Mouse (Mus musculus) B cell, adult (primary cell): ENCODE measurements around the gene Krt2. TPM values are rescaled to one million over a fixed set of nuclear protein-coding genes. Genes with fewer than 3 reads are reported as not detected.

Experiments used
- total RNA-seq: library from RNA; stranded (reverse); gene quantifications from 4 replicates; pipeline ENCODE4 v1.2.4, GENCODE M21; 2023; ENCODE audit not compliant: inconsistent age

The Krt2 gene
- total RNA-seq = not detected in 4 replicates

DNA sequence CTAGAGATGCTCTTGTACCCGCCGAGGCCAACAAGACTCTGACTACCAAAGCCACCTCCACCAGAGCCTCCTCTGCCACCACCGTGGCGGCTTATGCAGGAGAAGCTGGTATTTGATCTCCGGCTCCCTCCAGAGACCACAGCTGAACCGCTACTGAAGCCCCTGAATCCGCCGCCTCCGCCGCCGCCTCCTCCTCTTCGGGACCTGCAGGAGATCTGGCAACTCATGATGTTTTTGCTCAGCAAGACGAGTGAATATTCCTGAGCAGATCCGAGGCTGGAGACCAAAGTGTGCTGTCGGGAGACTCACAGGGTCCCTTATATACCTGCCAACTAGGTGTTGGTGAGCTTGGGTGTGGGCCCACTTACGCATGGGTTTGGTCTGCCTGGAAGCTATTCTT lies at the start of gene Krt2:
TSS of gene Krt2 (minus strand) at position 295 of the 400 bp plus-strand sequence.

DNA sequence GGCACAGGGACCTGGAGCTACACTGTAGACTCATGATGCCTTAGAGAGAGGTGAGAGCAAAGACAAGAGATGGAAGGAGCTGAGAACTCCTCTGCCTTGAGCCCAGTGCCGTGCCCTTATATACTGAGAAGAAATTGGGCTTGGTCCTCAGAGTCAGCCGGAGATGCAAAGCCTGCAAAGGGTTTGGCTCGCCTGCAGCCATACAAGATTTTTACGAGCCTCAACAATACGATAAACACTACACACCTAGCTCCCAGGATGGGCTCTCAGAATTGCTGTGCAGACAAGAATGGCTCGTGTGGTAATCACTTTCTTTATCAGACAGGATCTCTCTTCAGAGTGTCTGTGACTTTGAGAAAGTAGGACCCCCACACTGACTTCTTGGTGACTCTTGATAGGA lies 32.7 kb upstream of the Krt2 start, which contains the start of gene Krt1:
TSS of gene Krt1 (minus strand) at position 101 of the 400 bp plus-strand sequence.

GRCm38 (mm10) chr15:101802296-101802835 lies 15.6 kb downstream of the Krt2 start, which contains the start of gene Krt73:
Gene Krt73 (minus strand): TSS chr15:101802346.

GRCm38 (mm10) chr15:101786360-101786759 lies 31.6 kb downstream of the Krt2 start, which contains the start of gene Krt72:
Gene Krt72 (minus strand): TSS chr15:101786460.

Other genes with a start within 250 kb of the Krt2 start
- gene Krt75, start 244.3 kb downstream of the Krt2 start, total RNA-seq = not detected in 4 replicates
- gene Gm5414, start 190.0 kb downstream of the Krt2 start, total RNA-seq = not detected in 4 replicates
- not detected in 4 replicates for gene Gm5478, start 170.8 kb downstream of the Krt2 start, total RNA-seq
- not detected in 4 replicates for gene Krt6b, start 137.9 kb downstream of the Krt2 start, total RNA-seq
- gene Krt6a, start 123.9 kb downstream of the Krt2 start, total RNA-seq = not detected in 4 replicates
- gene Krt5, start 105.3 kb downstream of the Krt2 start, total RNA-seq = not detected in 4 replicates
- not detected in 4 replicates for gene Krt71, start 75.1 kb downstream of the Krt2 start, total RNA-seq
- gene Krt72, start 31.7 kb downstream of the Krt2 start, total RNA-seq = not detected in 4 replicates
- gene Krt73, start 15.8 kb downstream of the Krt2 start, total RNA-seq = not detected in 4 replicates
- gene Krt1, start 32.6 kb upstream of the Krt2 start, total RNA-seq = not detected in 4 replicates
- gene Krt77, start 51.5 kb upstream of the Krt2 start, total RNA-seq = not detected in 4 replicates
- gene Krt76, start 74.8 kb upstream of the Krt2 start, total RNA-seq = not detected in 4 replicates
- not detected in 4 replicates for gene Krt4, start 106.6 kb upstream of the Krt2 start, total RNA-seq
- gene Krt79, start 122.2 kb upstream of the Krt2 start, total RNA-seq = not detected in 4 replicates
- gene Krt78, start 136.1 kb upstream of the Krt2 start, total RNA-seq = not detected in 4 replicates
- not detected in 4 replicates for gene Krt8, start 186.3 kb upstream of the Krt2 start, total RNA-seq
- 0.48 TPM in 1 of 4 replicates, not detected in the others for gene Krt18, start 210.0 kb upstream of the Krt2 start, total RNA-seq